Mouse (Mus musculus) bone marrow macrophage, adult 2 months (primary cell): Measurements from ENCODE around the gene Apom. TPM values are rescaled to one million over a fixed set of nuclear protein-coding genes. Genes with fewer than 3 reads are reported as not detected.
A peak's percentile ranks its signal among the peaks of the same experiment; 100 is the strongest.

Experiments used
- H3K27ac ChIP-seq: 2 replicates; pipeline ENCODE4 v1.5.1; 2012; ENCODE audit warnings: low read depth, low read length; ENCODE audit not compliant: insufficient read depth
- H3K4me1 ChIP-seq: 2 replicates; pipeline ENCODE4 v1.6.1; 2012; ENCODE audit warnings: low read length; ENCODE audit not compliant: control insufficient read depth, insufficient read depth
- H3K4me3 ChIP-seq: 2 replicates; pipeline ENCODE4 v1.5.1; 2012; ENCODE audit warnings: mild to moderate bottlenecking, low read length, moderate library complexity; ENCODE audit not compliant: insufficient read depth
- CTCF ChIP-seq: IDR thresholded peaks from 2 replicates; pipeline ENCODE4 v1.5.1; 2012; ENCODE audit warnings: low read depth, mild to moderate bottlenecking, low read length, moderate library complexity
- POLR2A ChIP-seq: IDR thresholded peaks from 2 replicates; pipeline ENCODE4 v1.6.1; 2012; ENCODE audit warnings: mild to moderate bottlenecking, low read depth, low read length, borderline replicate concordance
- polyA plus RNA-seq: library from polyadenylated mRNA; stranded (reverse); fragments of >200 nt; gene quantifications from 2 replicates; pipeline ENCODE4 v1.2.4, GENCODE M21; 2012; ENCODE audit not compliant: missing spikeins, insufficient read depth, insufficient read length

Gene Apom
- polyA plus RNA-seq, 1 experiment: not detected

DNA sequence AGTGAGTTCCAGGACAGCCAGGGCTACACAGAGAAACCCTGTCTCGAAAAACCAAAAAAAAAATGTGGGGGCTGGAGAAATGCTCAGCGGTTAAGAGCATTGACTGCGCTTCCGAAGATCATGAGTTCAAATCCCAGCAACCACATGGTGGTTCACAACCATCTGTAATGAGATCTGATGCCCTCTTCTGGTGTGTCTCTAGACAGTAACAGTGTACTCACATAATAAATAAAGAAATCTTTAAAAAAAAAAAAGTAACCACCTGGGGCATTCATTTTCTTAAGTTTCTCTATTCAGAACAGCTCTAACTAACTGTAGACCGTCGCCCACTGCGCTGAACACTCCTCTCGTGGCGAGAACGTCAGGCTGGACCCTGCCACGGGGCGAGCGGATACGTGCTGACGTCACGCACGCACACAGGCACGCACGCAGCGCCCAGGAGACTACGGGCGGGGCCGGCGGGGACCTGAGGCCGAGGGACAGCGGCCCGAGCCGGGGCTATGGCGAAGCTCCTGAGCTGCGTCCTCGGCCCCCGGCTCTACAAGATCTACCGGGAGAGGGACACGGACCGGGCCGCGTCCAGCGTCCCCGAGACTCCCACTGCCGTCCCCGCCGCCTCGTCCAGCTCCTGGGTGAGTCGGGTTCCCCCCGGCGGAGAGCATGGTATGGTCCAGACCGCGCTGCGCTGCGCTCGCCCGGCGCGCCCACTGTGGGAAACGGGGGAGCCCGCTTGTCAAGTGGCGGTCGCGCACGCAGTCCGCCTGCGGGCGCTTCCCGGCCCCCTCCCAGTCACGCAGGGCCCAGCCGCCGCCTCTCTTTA is 42.8 kb downstream of the Apom start, which contains the start of gene Abhd16a:
Abhd16a (plus strand) TSS at position 439 of the 820 bp plus-strand sequence.
- H3K27ac ChIP-seq: peak within 1 kb of the TSS; percentile 94
- no peaks in the 10 kb centered on the region for H3K4me1 ChIP-seq
- H3K4me3 ChIP-seq: peak within 1 kb of the TSS; percentile 94
- TF ChIP-seq CTCF: no peak
- no peak for TF ChIP-seq POLR2A

DNA sequence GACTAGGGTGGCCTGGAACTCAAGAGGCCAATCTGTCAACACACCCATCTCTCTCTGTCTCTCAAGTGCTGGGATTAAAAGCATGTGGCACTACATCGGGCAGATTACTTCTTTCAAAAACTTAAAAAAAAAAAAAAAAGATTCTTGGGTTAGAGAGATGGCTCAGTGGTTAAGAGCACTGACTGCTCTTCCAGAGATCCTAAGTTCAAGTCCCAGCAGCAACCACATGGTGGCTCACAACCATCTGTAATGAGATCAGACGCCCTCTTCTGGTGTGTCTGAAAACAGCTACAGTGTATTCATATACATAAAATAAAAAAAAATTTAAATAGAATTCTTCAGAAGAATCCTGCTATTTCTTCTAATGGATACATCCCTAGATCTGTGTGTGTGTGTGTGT is 43.7 kb downstream of the Apom start:
- H3K4me1 ChIP-seq: no peaks in the 10 kb centered on the region
- no peak overlapping the region for H3K4me3 ChIP-seq
- TF ChIP-seq POLR2A (no peak), CTCF (no peak)
- no peak overlapping the region for H3K27ac ChIP-seq

DNA sequence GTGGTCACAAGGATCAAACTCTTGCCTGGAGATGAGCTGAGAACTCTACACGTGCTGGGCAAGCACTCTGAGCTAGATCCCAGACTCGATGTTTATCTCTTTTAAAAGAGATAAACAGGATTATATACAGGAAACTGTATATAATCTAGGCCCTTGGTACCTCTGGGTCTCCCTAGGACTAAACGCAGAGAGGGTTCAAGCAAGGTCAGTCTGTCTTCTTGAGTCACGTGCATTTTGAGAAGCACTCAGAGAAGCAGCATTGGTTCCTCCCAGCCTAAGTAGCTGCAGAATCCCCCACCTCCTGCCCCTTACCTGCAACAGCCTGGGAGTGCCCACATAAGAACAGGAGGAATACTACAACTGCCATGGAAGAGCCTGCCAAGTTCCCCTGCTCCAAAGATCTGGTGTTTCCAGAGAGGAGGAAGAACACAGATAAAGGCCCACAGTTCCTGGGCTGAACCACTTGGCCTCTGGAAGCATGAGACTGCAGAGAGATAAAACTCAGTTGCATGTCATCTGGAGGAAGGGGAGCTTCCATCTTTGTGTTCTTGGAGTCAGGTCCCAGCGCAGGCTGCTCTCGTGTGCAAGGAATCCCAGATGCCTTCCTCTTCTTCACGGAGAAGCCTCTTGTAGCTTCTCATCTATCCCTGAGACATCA is 46.5 kb downstream of the Apom start, which contains the start of gene Ly6g6f:
Ly6g6f (minus strand) TSS at position 403 of the 658 bp plus-strand sequence.
- Histone ChIP-seq H3K4me3 (no peak within 1 kb of the TSS), H3K4me1 (peaks cover 7% of the 10 kb centered on the region), H3K27ac (no peak within 1 kb of the TSS)
- TF ChIP-seq CTCF (no peak), POLR2A (no peak)

DNA sequence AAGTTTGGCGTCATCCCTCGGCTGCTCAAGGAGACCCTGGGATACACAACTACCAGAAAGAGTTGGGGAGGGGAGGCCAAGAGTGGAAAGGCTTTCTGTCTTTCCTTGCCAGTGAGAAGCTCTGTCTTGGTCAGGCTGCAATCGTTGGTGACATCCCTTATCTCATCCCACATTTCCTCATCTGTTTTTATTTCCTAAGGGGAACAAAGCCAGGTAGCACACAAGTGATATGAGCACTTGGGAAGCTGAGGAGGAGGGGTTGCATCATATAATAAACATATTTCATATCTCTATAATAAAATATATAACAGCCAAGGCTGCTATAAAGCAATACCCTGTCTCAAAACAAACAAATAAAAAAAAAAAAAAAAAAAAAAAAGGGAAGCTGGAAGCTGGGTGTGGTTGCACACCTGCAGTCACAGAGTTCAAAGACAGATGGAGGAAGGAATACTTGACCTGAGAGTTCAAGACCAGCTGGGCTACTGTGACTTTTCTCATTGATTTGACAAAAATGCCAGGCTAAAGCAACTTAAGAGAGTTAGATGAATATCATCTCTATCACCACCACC is 47.8 kb downstream of the Apom start:
- peaks cover 15% of the 10 kb centered on the region for H3K4me1 ChIP-seq
- no peak overlapping the region for H3K27ac ChIP-seq
- no peak overlapping the region for H3K4me3 ChIP-seq
- no peak for TF ChIP-seq CTCF
- no peak for TF ChIP-seq POLR2A

DNA sequence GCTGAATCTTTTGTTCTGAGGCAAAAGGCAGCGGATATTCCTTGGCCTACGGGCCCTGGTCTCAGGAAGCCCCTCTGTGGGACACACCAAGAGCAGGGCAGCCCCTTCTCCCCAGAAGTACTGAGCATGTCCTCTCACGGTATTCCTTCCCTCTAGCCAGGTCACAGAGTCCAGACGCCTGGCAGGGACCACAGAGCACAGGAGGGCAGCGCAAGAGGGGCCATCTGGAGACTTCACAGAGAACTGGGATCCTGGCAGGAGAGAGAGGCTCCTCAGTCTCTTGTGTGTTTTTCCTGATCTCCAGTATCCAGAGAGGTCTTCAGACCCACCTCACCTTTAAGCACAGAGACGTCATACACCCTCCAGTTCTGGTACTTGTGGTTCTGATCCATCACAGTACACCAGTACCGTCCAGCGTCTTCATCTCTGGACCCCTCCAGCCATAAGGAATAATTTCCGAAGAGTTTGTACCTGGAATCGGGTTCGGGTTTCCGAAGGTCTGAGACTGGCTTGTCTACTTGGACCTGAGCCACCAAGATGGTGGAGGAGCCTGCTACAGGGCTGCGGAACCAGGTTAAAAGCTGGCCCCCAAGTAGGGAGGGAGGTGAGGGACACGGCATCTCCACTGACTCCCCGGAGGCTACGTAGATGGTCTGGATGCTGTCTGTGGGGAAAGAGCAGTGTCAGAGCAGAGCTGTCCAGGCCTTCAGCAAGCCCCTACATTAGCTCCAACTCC is 48.8 kb downstream of the Apom start:
- Histone ChIP-seq H3K27ac (no peak overlapping the region), H3K4me1 (peaks cover 18% of the 10 kb centered on the region), H3K4me3 (no peak overlapping the region)
- no peak for TF ChIP-seq POLR2A
- TF ChIP-seq CTCF: no peak

DNA sequence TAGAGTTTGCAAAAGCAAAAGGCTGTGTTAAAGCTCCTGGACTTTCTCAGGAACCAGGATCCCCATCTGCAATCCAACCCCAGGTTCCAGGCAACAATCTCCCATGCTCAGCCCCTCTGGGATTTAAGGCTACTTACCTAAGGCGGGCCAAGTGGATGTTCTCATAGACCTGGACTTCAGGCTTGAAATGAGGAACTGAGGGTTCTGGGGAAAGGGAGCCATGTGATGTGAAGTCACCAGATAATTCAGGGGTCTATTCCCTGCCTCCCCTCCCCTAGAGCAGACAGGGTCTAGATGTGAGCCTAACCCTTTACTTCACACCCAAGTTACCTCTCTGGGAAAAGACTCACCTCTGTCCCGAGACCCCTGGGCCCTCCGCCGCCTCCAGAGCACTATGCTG is 51.1 kb downstream of the Apom start:
- TF ChIP-seq POLR2A: no peak
- no peak for TF ChIP-seq CTCF
- H3K4me3 ChIP-seq: no peak overlapping the region
- no peak overlapping the region for H3K27ac ChIP-seq
- H3K4me1 ChIP-seq: peaks cover 24% of the 10 kb centered on the region

DNA sequence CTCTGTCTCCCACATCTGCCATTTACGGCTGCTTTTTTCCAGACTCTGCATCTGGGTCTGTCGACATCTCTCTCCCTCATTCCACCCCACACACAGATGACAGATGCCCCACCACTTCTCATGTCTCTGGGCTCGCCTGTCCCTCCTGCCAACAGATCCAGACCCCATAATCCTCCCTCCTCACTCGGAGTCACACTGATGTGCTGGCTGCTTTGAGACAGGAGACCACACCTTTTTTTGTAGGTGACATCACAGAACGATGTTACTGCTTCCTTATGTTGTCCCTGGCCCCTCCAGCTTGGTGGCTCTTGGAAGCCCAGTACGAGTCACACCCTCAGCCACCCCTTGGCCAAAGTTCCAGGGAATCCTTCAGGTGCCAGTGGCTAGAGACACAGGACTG is 51.6 kb downstream of the Apom start:
- no peak overlapping the region for H3K4me3 ChIP-seq
- no peak overlapping the region for H3K27ac ChIP-seq
- TF ChIP-seq POLR2A (no peak), CTCF (no peak)
- peaks cover 24% of the 10 kb centered on the region for H3K4me1 ChIP-seq

DNA sequence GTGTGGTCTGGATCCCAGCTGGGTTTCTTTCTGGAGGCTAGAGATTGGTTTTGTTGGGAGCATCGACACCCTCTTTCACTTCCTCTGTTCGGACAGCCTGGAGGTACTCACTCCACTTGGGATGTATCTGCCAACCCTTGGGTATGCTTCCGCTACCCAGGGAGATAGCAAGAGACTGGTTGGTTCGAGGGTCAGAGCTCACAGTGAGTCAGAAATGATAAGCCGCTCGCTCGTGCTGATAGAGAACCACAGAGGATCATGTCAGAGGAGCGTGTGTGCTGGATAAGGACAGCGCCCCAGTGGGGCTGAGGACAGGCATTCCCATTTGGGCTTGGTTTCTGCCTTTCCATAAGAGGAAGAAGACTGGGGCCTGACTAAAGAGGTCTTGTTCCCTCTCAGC is 52.1 kb downstream of the Apom start:
- H3K4me3 ChIP-seq: no peak overlapping the region
- no peak overlapping the region for H3K27ac ChIP-seq
- TF ChIP-seq CTCF: no peak
- no peak for TF ChIP-seq POLR2A

More for the DNA sequence above, 52.1 kb downstream of the Apom start:
- peaks cover 24% of the 10 kb centered on the region for H3K4me1 ChIP-seq

Other genes starting within 250 kb of the Apom start
- gene C2, start 233.8 kb downstream of the Apom start, polyA plus RNA-seq: not detected in 2 replicates
- gene Ehmt2, start 233.6 kb downstream of the Apom start, polyA plus RNA-seq: 145 and 150 TPM in 2 replicates
- not detected in 2 replicates for gene Slc44a4, start 217.6 kb downstream of the Apom start, polyA plus RNA-seq
- gene Neu1, start 200.8 kb downstream of the Apom start, polyA plus RNA-seq: 73.6 and 73.9 TPM in 2 replicates
- 1.2 and 1.5 TPM in 2 replicates for gene Hspa1b, start 172.8 kb downstream of the Apom start, polyA plus RNA-seq
- not detected in 2 replicates for gene Gm20481, start 162.1 kb downstream of the Apom start, polyA plus RNA-seq
- 1.3 TPM in 2 replicates for gene Hspa1a, start 159.9 kb downstream of the Apom start, polyA plus RNA-seq
- gene Hspa1l, start 159.3 kb downstream of the Apom start, polyA plus RNA-seq: not detected in 2 replicates
- gene Lsm2, start 150.2 kb downstream of the Apom start, polyA plus RNA-seq: 37.1 and 44.0 TPM in 2 replicates
- 28.4 and 35.2 TPM in 2 replicates for gene Vars, start 131.1 kb downstream of the Apom start, polyA plus RNA-seq
- gene Vwa7, start 115.5 kb downstream of the Apom start, polyA plus RNA-seq: 0.31 and 0.34 TPM in 2 replicates
- not detected in 2 replicates for gene Sapcd1, start 104.0 kb downstream of the Apom start, polyA plus RNA-seq
- gene Msh5, start 85.3 kb downstream of the Apom start, polyA plus RNA-seq: 2.4 and 3.2 TPM in 2 replicates
- 357 and 381 TPM in 2 replicates for gene Clic1, start 82.1 kb downstream of the Apom start, polyA plus RNA-seq
- 9.0 and 10.9 TPM in 2 replicates for gene Ddah2, start 73.0 kb downstream of the Apom start, polyA plus RNA-seq
- gene Ly6g6c, start 66.7 kb downstream of the Apom start, polyA plus RNA-seq: not detected in 2 replicates
- not detected in 2 replicates for gene Mpig6b, start 65.9 kb downstream of the Apom start, polyA plus RNA-seq
- not detected in 2 replicates for gene Ly6g6e, start 55.1 kb downstream of the Apom start, polyA plus RNA-seq
- 1.0 TPM in 1 of 2 replicates, not detected in the other for gene Ly6g6d, start 54.0 kb downstream of the Apom start, polyA plus RNA-seq
- not detected in 2 replicates for gene Ly6g6f, start 46.4 kb downstream of the Apom start, polyA plus RNA-seq
- gene Abhd16a, start 42.8 kb downstream of the Apom start, polyA plus RNA-seq: 39.8 and 40.7 TPM in 2 replicates
- not detected in 2 replicates for gene Ly6g5c, start 23.8 kb downstream of the Apom start, polyA plus RNA-seq
- 0.54 and 0.92 TPM in 2 replicates for gene Ly6g5b, start 16.6 kb downstream of the Apom start, polyA plus RNA-seq
- 24.6 and 29.1 TPM in 2 replicates for gene Gpank1, start 10.6 kb downstream of the Apom start, polyA plus RNA-seq
- gene Csnk2b, start 10.0 kb downstream of the Apom start, polyA plus RNA-seq: 136 and 143 TPM in 2 replicates
- gene D17H6S53E, start 5.7 kb downstream of the Apom start, polyA plus RNA-seq: 29.2 and 30.4 TPM in 2 replicates
- 151 and 166 TPM in 2 replicates for gene Bag6, start 3.1 kb upstream of the Apom start, polyA plus RNA-seq
- 136 and 162 TPM in 2 replicates for gene Prrc2a, start 32.8 kb upstream of the Apom start, polyA plus RNA-seq
- gene Aif1, start 44.0 kb upstream of the Apom start, polyA plus RNA-seq: 420 and 469 TPM in 2 replicates
- gene Lst1, start 56.4 kb upstream of the Apom start, polyA plus RNA-seq: 811 and 856 TPM in 2 replicates
- gene Ltb, start 62.4 kb upstream of the Apom start, polyA plus RNA-seq: not detected in 2 replicates
- gene Tnf, start 70.0 kb upstream of the Apom start, polyA plus RNA-seq: 11.9 and 12.8 TPM in 2 replicates
- not detected in 2 replicates for gene Lta, start 73.3 kb upstream of the Apom start, polyA plus RNA-seq
- not detected in 2 replicates for gene Gm16181, start 88.8 kb upstream of the Apom start, polyA plus RNA-seq
- 11.2 and 15.1 TPM in 2 replicates for gene Atp6v1g2, start 101.6 kb upstream of the Apom start, polyA plus RNA-seq
- gene Nfkbil1, start 103.7 kb upstream of the Apom start, polyA plus RNA-seq: 15.5 and 15.7 TPM in 2 replicates
- 164 and 169 TPM in 2 replicates for gene Ddx39b, start 109.7 kb upstream of the Apom start, polyA plus RNA-seq
- 2,808 and 2,856 TPM in 2 replicates for gene H2-D1, start 130.7 kb upstream of the Apom start, polyA plus RNA-seq
- 0.63 and 0.80 TPM in 2 replicates for gene H2-Q1, start 188.4 kb upstream of the Apom start, polyA plus RNA-seq
- 0.91 and 1.2 TPM in 2 replicates for gene H2-Q2, start 210.2 kb upstream of the Apom start, polyA plus RNA-seq
- 87.8 and 102 TPM in 2 replicates for gene H2-Q4, start 247.6 kb upstream of the Apom start, polyA plus RNA-seq